Mouse (Mus musculus) liver, adult 2 months (tissue): ENCODE measurements at regions not wholly inside any gene's neighbourhood (a gene's known extent, or its start where the extent isn't known, plus 50 kb on each side); places are given as distances from the start of the nearest gene placed in this dataset.

Experiments
- CTCF ChIP-seq: fragments of 200-500 bp; IDR thresholded peaks from 2 replicates; pipeline ENCODE4 v1.5.1; 2011; ENCODE audit warnings: low read depth, low read length, control low read depth
- POLR2A ChIP-seq: fragments of 200-500 bp; IDR thresholded peaks from 2 replicates; pipeline ENCODE4 v1.6.1; 2011; ENCODE audit warnings: low read length, control low read depth; ENCODE audit not compliant: insufficient read depth; ENCODE audit errors: extremely low read depth

DNA sequence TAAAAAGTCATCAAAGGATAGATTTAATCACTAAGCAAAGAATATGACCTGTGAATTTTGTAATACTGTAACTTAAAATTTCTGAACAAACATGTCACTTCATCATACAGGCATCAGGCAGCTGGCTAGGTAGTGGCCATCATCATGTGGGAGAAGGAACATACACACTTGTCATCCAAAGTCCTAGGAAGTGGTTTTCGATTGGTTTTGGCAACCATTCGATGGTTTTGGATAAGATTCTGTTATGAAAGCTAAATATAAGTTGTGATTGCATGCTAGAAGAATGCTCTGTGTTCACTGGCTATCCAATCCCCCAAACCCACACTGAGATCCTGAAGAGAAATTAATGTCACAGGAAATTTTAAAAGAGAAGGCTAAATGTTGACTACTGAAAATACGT, 207.7 kb downstream of the Gm7489 start:
- no peak for TF ChIP-seq CTCF
- TF ChIP-seq POLR2A, result no peak
